Mouse (Mus musculus): ENCODE results near the gene Ripor2.

Ripor2 gene

GRCm38 (mm10) chr13:24581833-24582232 is at the start of gene Ripor2:
TSS of gene Ripor2 (plus strand) at chr13:24582189.
- no peak for DNase-seq

DNA sequence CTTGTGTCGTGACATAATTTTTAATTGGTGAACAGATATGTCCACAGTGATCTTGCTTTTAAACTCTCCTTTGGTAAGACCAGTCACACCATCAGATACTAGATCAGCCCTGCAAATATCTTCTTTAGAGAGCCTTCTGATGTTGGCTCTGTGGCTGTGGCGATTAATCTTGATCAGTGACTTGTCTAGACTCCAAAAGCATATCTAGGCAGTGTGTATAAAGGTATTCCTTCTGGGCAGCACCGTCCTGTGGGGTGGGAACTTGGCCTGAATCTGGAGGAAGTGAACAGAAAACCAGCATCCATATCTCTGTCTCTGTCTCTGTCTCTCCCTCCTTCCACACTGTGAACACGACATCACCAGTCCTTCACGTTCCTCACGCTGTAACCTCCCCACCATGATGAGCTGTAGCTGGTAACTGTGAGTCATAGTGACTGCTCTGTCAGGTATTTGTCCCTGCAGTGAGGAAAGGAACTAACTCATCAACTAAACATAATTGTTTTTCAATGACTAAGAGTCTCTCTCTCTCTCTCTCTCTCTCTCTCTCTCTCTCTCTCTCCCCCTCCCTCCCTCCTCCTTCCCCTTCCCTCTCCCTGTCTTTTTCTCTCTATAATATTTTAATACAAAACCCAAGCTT is 45.3 kb upstream of the Ripor2 start:
- DNase-seq, result no peak

DNA sequence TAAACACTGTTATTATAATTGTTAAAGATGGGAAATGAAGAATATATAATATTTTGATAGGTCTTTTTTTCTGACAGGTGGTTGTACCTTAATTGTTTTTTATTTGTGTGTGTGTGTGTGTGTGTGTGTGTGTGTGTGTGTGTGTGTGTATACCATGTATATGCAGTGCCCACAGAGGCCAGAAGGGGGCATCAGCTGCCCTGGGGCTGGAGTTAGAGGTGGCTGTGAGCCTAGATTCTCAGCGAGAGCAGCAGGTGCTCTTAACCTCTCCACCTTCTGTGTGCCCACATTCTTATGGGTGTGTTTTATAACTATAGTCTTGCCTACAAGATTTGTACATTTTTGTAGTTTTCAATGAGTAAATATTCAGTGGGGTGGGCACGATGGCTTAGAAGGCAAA is 44.0 kb upstream of the Ripor2 start:
- DNase-seq, result no peak

DNA sequence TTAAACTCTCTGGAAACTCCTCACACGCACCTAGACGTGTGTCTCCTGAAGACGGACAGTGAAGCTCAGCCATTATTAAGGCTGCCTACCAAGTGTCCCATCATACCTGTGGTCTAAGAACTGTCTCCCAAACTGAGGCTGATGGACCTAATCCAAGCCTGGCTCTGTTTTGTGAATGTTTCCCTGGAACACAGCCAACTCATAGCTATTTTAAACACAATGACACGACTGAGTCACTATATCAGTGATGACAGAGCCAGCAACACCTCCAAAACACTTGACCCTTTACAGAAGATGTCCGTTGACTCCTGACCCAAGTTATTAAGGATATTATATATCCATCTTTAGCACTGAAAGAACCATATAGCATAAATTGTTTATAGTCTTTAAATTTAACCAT is 43.0 kb upstream of the Ripor2 start:
- no peak for DNase-seq

GRCm38 (mm10) chr13:24545677-24546076 is 36.3 kb upstream of the Ripor2 start:
- DNase-seq, result no peak

DNA sequence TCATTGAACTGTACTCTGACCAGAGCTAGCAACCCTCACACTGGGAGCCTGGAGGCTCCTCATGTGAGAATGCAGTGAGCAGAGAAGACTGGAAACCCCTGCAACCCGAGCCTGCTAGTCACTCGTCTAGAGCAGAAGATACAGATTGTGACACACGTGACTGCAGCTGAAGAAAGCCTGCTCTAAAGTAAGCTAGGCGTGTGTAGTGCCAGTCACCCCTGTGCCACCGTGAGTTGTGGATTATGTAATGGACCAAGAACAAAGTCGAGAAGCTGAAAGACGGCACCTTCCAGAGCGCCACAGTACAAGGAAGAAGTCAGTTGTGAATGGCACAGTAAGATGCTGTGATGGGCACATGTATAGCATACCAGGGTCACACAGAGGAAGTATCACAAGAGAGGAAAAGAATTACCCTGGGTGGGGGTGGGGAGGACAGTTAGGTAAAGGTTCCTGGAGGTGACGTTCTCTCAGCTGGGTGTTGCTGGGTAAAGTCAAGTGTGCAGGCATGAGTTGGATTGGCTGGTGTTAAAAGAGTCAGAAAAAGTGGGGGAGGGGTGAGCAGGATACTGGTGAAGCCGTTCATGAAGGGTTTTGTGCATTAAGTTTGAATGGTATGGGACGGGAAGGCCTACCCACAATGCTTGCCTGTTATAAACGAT is 35.1 kb upstream of the Ripor2 start:
- DNase-seq, result no peak

DNA sequence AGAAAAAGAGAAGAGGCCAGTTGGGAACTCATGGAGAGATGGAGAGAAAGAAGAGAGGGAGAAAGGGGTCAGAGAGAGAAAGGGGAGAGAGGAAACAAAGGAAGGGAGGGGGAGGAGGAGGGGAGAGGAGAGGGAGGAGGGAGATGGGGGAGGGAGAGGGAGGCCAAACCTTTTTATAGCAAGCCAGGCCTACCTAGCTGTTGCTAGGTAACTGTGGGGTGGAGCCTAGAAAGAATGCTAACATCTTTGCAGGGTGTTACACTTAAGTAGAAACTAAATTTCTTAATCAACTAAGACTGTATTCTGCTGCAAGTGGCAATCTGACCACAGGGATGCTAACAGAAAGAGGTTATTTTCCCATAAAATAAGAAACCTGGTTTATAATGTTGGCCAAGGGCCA is 33.1 kb upstream of the Ripor2 start:
- DNase-seq, result no peak

DNA sequence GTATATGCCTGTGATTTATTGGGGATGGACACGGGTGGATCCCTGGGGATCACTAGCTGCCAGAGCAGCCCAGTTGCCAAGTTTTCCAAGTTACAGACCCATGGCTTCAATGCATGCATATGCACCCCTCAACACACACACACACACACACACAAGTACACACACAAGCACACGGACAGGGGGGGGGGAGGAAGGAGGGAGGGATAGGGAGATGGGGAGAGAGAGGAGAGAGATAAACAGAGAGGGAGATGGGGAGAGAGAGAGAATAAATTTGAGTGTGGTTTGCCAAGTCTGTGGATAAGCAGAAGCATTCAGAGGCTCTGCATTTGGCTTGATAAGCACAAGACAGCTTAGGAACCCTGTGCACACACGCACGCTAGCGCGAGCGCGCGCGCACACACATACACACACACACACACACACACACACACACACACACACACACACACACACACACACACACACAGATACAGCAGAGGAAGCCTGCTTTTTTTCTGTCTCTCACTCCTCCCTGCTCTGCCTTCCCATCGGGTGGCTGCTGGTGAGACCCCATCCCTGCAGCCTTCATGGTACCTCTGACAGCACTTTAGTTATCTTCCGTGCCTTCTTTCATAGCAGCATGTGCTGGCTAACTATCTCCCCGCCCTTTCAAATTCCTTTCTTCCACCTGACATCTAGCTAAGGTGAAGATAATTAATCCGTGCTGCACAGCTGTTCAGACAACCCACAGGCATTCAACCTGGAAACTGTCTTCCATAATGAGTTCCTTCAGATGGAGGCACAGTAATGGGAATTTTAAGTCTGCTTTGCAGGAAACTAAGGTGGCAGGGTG is 30.7 kb upstream of the Ripor2 start:
- DNase-seq, result no peak

- DNase-seq, result no peak
Observed at GRCm38 (mm10) chr13:24552039-24552438, 29.9 kb upstream of the Ripor2 start.

DNA sequence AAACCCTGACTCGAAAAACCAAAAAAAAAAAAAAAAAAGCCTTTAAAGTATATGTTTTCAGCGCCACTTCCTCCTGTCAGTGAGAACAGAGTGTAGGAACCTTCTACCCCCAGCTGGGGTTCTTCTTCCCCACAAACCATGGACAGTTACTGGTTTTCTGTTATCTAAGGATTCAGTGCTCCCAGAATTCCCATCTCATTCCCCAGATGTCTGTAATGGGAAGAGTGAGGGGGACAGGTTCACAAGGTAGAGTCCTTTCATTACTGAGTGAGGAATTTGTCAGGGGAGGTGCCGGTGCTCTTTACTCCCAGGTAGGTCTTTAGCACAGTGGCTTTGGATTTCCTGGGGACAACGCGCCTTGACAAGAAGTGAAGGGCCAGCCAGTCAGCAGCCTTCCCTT is 20.6 kb upstream of the Ripor2 start:
- DNase-seq, result no peak

- no peak for DNase-seq
Observed at GRCm38 (mm10) chr13:24564706-24565105, 17.3 kb upstream of the Ripor2 start.

DNA sequence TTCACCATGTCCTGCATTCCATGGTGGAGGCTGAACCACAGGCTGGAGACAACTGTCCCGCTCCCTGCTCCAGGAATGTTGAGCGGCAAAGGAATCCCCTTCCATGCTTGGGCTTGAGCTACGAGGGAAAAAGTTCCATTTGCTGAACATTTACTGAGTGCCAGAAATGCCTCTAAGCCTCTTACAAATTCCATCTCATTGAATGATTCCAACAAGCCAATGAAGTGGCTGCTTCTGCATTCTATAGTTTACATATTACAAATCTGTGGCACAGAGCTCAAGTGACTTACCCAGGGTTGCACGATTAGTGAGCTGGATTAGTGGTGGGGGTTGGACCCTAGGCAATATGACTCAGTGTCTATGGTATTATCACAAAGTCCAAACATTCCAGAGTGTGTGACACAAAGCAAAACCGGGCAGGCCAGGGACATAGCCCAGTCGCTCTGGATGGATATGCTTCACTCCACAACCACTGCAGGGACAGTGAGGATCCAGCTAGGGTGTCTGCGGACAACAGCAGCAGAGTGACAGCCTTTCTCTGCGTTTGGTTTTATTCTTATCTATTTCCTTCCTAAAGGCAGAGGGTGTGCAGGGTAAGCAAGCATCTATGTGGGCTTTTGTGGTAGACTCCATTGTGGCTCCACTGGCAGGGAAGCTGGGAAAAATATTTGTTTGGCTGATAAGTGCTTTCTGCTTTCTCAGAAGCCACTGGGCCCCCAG is 16.6 kb upstream of the Ripor2 start:
- DNase-seq, result no peak

- no peak for DNase-seq
Observed at GRCm38 (mm10) chr13:24565950-24566320, 16.1 kb upstream of the Ripor2 start.

DNA sequence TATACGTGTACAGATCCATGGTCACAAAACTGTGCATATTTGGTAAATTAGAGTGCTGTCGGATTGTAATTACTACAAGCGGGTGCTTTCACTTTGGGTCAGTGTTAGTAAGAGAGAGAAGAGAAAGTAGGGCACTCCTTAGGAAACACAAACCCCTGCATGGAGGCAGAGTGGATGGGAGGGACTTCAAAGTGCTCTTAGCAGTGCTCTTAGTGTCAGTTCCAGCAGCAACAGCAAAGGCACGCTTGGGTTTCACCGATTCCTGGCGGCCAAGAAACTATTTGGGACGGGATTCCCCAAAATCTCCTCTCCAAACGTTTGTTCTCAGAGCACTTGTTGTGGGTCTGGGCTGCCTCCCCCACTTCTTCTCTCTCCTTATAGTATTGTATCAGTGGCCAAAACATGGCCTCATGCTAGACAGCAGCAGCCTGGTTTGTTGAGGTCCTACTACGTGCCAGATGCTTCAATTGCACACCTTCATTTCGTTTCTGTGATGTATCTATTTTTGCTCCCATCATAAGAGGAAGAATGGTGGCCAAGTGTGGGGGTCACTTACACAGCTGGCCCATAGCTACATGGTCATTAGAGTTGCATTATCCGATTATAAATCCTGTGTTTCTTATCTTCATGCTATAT is 14.7 kb upstream of the Ripor2 start:
- DNase-seq, result no peak

- DNase-seq, result no peak
Observed at GRCm38 (mm10) chr13:24569066-24569465, 12.9 kb upstream of the Ripor2 start.

GRCm38 (mm10) chr13:24570716-24571115 is 11.3 kb upstream of the Ripor2 start:
- no peak for DNase-seq

- DNase-seq, result no peak
Observed at GRCm38 (mm10) chr13:24571906-24572305, 10.1 kb upstream of the Ripor2 start.

GRCm38 (mm10) chr13:24575126-24575525 is 6.9 kb upstream of the Ripor2 start:
- DNase-seq, result no peak

DNA sequence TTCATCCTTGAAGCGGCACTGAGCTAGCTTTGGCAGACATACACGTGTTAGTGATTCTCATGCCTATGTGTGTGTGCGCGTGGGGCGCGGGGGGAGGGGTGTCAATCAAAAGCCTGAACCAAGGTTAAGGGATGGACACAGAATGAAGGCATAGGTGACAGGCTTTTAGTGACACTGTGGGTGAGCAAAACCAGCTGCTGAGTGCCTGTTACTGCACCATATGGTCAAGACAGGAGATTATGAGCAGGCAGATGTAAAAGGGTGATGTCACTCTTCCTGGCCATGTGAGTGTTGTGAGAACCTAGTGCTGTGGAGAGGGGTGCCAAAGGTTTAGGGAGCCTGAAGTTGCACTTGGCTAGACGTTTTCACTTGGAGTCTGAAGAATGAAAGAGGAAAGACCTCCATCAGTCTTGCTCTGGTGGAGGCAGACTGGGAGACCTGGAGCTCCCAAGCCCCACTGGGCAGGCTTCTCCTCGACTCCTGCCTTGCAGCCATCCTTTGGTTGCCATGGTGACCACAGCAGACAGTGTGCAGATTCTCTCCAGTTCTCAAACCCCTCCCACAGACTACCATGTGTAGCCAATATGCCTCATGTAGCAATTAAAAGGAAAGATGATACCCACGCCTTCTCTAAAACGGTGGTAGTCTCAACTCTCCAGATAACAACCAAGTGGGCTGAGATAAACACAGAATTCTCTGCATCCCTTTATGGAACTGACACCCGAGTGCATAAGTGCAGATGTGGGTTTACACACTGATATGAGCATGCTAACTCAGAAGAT is 5.5 kb upstream of the Ripor2 start:
- DNase-seq, result no peak

DNA sequence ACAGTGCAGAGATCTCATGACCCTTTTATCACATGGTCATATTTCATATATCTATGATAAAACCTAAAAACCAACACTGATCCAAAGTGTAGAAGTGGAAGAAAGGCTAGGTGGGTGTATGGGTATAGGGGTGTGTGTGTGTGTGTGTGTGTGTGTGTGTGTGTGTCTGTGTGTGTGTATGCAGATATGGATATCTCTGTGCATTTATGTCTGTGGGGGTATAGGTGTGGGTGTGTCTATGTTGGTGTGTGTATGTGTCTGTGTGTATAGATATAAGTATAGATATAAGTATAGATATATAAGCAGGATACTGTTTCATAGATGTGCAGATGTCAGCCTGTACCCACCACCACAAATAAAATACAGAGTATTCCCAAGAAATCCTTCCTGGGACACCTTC is 3.7 kb upstream of the Ripor2 start:
- no peak for DNase-seq

DNA sequence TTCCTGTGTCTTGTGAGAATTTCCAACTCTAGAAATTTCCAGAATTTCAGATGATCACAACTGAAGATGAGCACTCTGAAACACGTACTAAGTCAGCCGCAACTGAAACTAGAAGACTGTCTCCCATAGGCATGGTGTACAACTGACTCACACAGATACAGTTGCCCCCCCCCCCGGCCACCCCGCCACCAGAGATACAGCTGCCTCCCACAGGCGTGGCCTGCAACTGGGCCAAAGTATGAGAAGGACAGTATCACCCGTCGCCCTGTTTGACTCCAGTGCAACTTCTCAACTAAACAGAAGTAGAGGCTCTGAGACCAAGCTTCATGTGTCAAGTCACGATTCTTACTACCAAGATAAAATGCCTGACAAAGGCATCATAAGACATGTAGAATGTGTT is 1.2 kb upstream of the Ripor2 start:
- no peak for DNase-seq

- no peak for DNase-seq
Observed at GRCm38 (mm10) chr13:24584403-24584802, 2.4 kb downstream of the Ripor2 start.

Measured in kidney, adult 18-20 months (tissue).